In genomic region chr16:9672390-9672789, GRCm38 (mm10) we compare ENCODE assay signal across 13 mouse cellular contexts.
DNase-seq lines count a peak whose midpoint lies in the region; ATAC-seq and TF ChIP-seq lines count a peak whose summit lies in the region.
"Had no signal": no experiment of that assay in that cellular context is flagged by ENCODE, and none has a peak within 500 bp of the region (broad histone marks: within the 10 kb centered on the region; RNA-seq: fewer than 3 reads in every experiment).

No protein-coding gene starts in this region.

- ATAC-seq in hindbrain, embryonic 13.5 days (ENCODE audit: low FRiP score): peak; percentile 84
- ATAC-seq in hindbrain, embryonic 16.5 days: no peak
- ATAC-seq in forebrain, embryonic 15.5 days (replicated peaks): peak; percentile 67
- peak; percentile 86 for ATAC-seq in midbrain, embryonic 13.5 days

- 0 out of 2 replicates have a peak overlapping the region, but pooled peaks have one; percentile 9 for H3K27ac ChIP-seq in hindbrain, embryonic 13.5 days
- H3K27ac ChIP-seq in hindbrain, embryonic 16.5 days (ENCODE audit: low read depth, low read length): no peak overlapping the region
- no peak overlapping the region for H3K27ac ChIP-seq in forebrain, embryonic 15.5 days (replicated peaks)
- peak overlapping the region; percentile 51; the same call in 1 of the 2 replicates for H3K27ac ChIP-seq in midbrain, embryonic 13.5 days
- H3K27ac ChIP-seq: embryonic facial prominence, embryonic 15.5 days had no signal

- H3K4me2 ChIP-seq in hindbrain, embryonic 13.5 days: no peak overlapping the region
- no peak overlapping the region for H3K4me2 ChIP-seq in hindbrain, embryonic 16.5 days (ENCODE audit: low read length)
- no peak overlapping the region for H3K4me2 ChIP-seq in forebrain, embryonic 15.5 days (replicated peaks)
- no peak overlapping the region for H3K4me2 ChIP-seq in midbrain, embryonic 13.5 days (replicated peaks)
- H3K4me2 ChIP-seq: embryonic facial prominence, embryonic 15.5 days had no signal

- WGBS in hindbrain, embryonic 13.5 days: 29% methylated on average over 2 of the region's 2 CpGs
- WGBS in hindbrain, embryonic 16.5 days: 28% methylated on average over 2 of the region's 2 CpGs
- 57% methylated on average over 2 of the region's 2 CpGs for WGBS in forebrain, embryonic 15.5 days
- 33% methylated on average over 2 of the region's 2 CpGs for WGBS in midbrain, embryonic 13.5 days

- H3K4me3 ChIP-seq in hindbrain, embryonic 13.5 days: no peak overlapping the region
- H3K4me3 ChIP-seq in hindbrain, embryonic 16.5 days (ENCODE audit: low read length): no peak overlapping the region
- no peak overlapping the region for H3K4me3 ChIP-seq in forebrain, embryonic 15.5 days
- no peak overlapping the region for H3K4me3 ChIP-seq in midbrain, embryonic 13.5 days (replicated peaks)
- H3K4me3 ChIP-seq: embryonic facial prominence, embryonic 15.5 days had no signal

- TF ChIP-seq CTCF in brain, embryonic 14.5 days (IDR thresholded peaks at IDR 0.05; ENCODE audit: borderline replicate concordance, extremely low read depth, insufficient read depth, insufficient read length): no peak

- TF ChIP-seq POLR2A in brain, embryonic 14.5 days (IDR thresholded peaks at IDR 0.05; ENCODE audit: borderline replicate concordance, extremely low read depth, insufficient read depth, insufficient read length, poor library complexity, severe bottlenecking): no peak

- peak; percentile 75 for DNase-seq in brain, embryonic 14.5 days (ENCODE audit: low read depth)
- no peak for DNase-seq in cerebellum, postnatal 4 days (ENCODE audit: low spot score in 2 of 2)
- no peak for DNase-seq in gastrocnemius, adult 8-10 months (ENCODE audit: low spot score in 2 of 2)
- DNase-seq: cerebellum, postnatal 36 days; gastrocnemius, postnatal 25 days; heart, postnatal 10 days; kidney, postnatal 10 days; thymus, adult 18-20 months had no signal

- H3K9me3 ChIP-seq in hindbrain, embryonic 13.5 days: no peaks in the 10 kb centered on the region
- H3K9me3 ChIP-seq in hindbrain, embryonic 16.5 days (ENCODE audit: control insufficient read depth, low read length): no peaks in the 10 kb centered on the region
- no peaks in the 10 kb centered on the region for H3K9me3 ChIP-seq in forebrain, embryonic 15.5 days
- no peaks in the 10 kb centered on the region for H3K9me3 ChIP-seq in midbrain, embryonic 13.5 days
- H3K9me3 ChIP-seq: embryonic facial prominence, embryonic 15.5 days had no signal

- no peaks in the 10 kb centered on the region for H3K36me3 ChIP-seq in hindbrain, embryonic 13.5 days
- no peaks in the 10 kb centered on the region for H3K36me3 ChIP-seq in hindbrain, embryonic 16.5 days (ENCODE audit: control insufficient read depth, insufficient read depth, low read length)
- no peaks in the 10 kb centered on the region for H3K36me3 ChIP-seq in forebrain, embryonic 15.5 days
- no peaks in the 10 kb centered on the region for H3K36me3 ChIP-seq in midbrain, embryonic 13.5 days
- H3K36me3 ChIP-seq: embryonic facial prominence, embryonic 15.5 days had no signal

- no peak overlapping the region for H3K9ac ChIP-seq in hindbrain, embryonic 13.5 days
- H3K9ac ChIP-seq in hindbrain, embryonic 16.5 days (ENCODE audit: low read depth, low read length): no peak overlapping the region
- no peak overlapping the region for H3K9ac ChIP-seq in forebrain, embryonic 15.5 days (replicated peaks)
- H3K9ac ChIP-seq in midbrain, embryonic 13.5 days (replicated peaks): no peak overlapping the region
- H3K9ac ChIP-seq: embryonic facial prominence, embryonic 15.5 days had no signal

- peaks cover 26% of the 10 kb centered on the region for H3K4me1 ChIP-seq in hindbrain, embryonic 13.5 days (replicated peaks)
- no peaks in the 10 kb centered on the region for H3K4me1 ChIP-seq in hindbrain, embryonic 16.5 days (ENCODE audit: control insufficient read depth, insufficient read depth, low read depth, low read length)
- peaks cover 15% of the 10 kb centered on the region for H3K4me1 ChIP-seq in forebrain, embryonic 15.5 days
- H3K4me1 ChIP-seq in midbrain, embryonic 13.5 days (replicated peaks): peaks cover 25% of the 10 kb centered on the region
- H3K4me1 ChIP-seq: embryonic facial prominence, embryonic 15.5 days had no signal

- H3K27me3 ChIP-seq in hindbrain, embryonic 13.5 days: no peaks in the 10 kb centered on the region
- no peaks in the 10 kb centered on the region for H3K27me3 ChIP-seq in hindbrain, embryonic 16.5 days (replicated peaks; ENCODE audit: control insufficient read depth, insufficient read depth, low read length)
- H3K27me3 ChIP-seq in forebrain, embryonic 15.5 days: no peaks in the 10 kb centered on the region
- no peaks in the 10 kb centered on the region for H3K27me3 ChIP-seq in midbrain, embryonic 13.5 days
- H3K27me3 ChIP-seq: embryonic facial prominence, embryonic 15.5 days had no signal

Comparison
In these comparisons a context has a peak if more than half of its experiments do, and no peak if none do; other contexts are left out.
1. H3K27ac ChIP-seq: peak in hindbrain, embryonic 13.5 days (single experiment) and midbrain, embryonic 13.5 days (single experiment); none in hindbrain, embryonic 16.5 days (single experiment) and forebrain, embryonic 15.5 days (single experiment).